ENCODE assay signal across 24 mouse cellular contexts in the genomic region with DNA sequence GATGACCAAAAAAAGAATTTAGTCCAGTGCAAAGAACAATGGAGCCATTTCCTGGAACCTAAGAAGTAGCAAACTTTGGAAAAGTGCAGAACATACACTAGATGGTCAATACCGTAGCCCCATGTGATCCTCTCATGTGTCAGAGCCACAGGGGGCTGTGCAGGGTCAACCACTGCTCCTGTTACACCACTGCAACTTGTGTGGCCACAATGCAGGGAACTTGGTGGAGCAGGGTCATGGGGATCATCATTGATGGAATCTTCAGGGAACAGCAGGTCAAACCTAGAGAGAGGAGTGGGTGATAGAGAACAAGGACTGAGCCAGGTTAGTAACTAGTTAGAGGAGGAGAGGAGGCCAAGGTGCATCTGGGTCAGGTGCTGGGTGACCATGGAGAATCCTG. TPM values are rescaled to one million over a fixed set of nuclear protein-coding genes. Genes with fewer than 3 reads are reported as not detected.
"Had no signal": no experiment of that assay in that cellular context is flagged by ENCODE, and none has a peak within 500 bp of the region (broad histone marks: within the 10 kb centered on the region; RNA-seq: fewer than 3 reads in every experiment).

No protein-coding gene starts in this region.

- DNase-seq: heart, postnatal 14 days; heart, postnatal 36 days; heart, postnatal 4 days; kidney, adult 11 months; kidney, adult 18-20 months; kidney, adult 2 months; kidney, adult 8-10 months; kidney, adult 9 months; kidney, postnatal 10 days; kidney, postnatal 14 days; kidney, postnatal 25 days; kidney, postnatal 36 days; kidney, postnatal 4 days; layer of hippocampus, adult 9-11 months; layer of hippocampus, postnatal 36 days had no signal

RNA-seq across cellular contexts. Expression of a gene that starts 7.3 kb away (rescaled TPM):
- total RNA-seq: heart, postnatal 36 days; heart, postnatal 4 days; hindbrain, postnatal 0 days; layer of hippocampus, adult 18-20 months; layer of hippocampus, adult 2 months; layer of hippocampus, postnatal 10 days; layer of hippocampus, postnatal 14 days; layer of hippocampus, postnatal 25 days; left cerebral cortex, adult 18-20 months; left cerebral cortex, adult 2 months; left cerebral cortex, adult 8-10 months had no signal

RNA-seq across cellular contexts. Expression of a gene that starts 14.4 kb away (rescaled TPM):
- total RNA-seq: left cerebral cortex, adult 2 months had no signal

RNA-seq across cellular contexts. Expression of a gene that starts 41.3 kb away (rescaled TPM):
- total RNA-seq: layer of hippocampus, postnatal 10 days; left cerebral cortex, adult 18-20 months had no signal
